Mouse (Mus musculus): ENCODE data around the gene Pcp2.

The Pcp2 gene

GRCm38 (mm10) chr8:3625445-3625844 lies at the start of gene Pcp2:
Gene Pcp2 (minus strand): TSS chr8:3625545.
- no peak for DNase-seq (ENCODE audit: low read depth)

GRCm38 (mm10) chr8:3674671-3675070 lies 49.3 kb upstream of the Pcp2 start:
- DNase-seq (ENCODE audit: low read depth), result no peak

- DNase-seq (ENCODE audit: low read depth), result peak; percentile 61
These were observed 46.7 kb upstream of the Pcp2 start, which contains the start of gene Fcor for GRCm38 (mm10) chr8:3671980-3672491. Gene Fcor (minus strand): TSS chr8:3672362.

GRCm38 (mm10) chr8:3670388-3670787 lies 45.0 kb upstream of the Pcp2 start:
- no peak for DNase-seq (ENCODE audit: low read depth)

- DNase-seq (ENCODE audit: low read depth), result no peak
These were observed 40.2 kb upstream of the Pcp2 start, which contains the start of gene Mcemp1 for GRCm38 (mm10) chr8:3665507-3665906. Gene Mcemp1 (plus strand): TSS chr8:3665754.

- no peak for DNase-seq (ENCODE audit: low read depth)
These were observed 39.1 kb upstream of the Pcp2 start for GRCm38 (mm10) chr8:3664405-3664804.

GRCm38 (mm10) chr8:3660889-3661288 lies 35.5 kb upstream of the Pcp2 start:
- no peak for DNase-seq (ENCODE audit: low read depth)

- DNase-seq (ENCODE audit: low read depth), result no peak
These were observed 31.5 kb upstream of the Pcp2 start for GRCm38 (mm10) chr8:3656725-3657381.

GRCm38 (mm10) chr8:3655526-3655925 lies 30.2 kb upstream of the Pcp2 start, which contains the start of gene Retn:
Gene Retn (plus strand): TSS chr8:3655770.
- no peak for DNase-seq (ENCODE audit: low read depth)

GRCm38 (mm10) chr8:3654726-3655508 lies 29.6 kb upstream of the Pcp2 start:
- DNase-seq (ENCODE audit: low read depth), result no peak

GRCm38 (mm10) chr8:3652845-3653244 lies 27.5 kb upstream of the Pcp2 start:
- no peak for DNase-seq (ENCODE audit: low read depth)

- no peak for DNase-seq (ENCODE audit: low read depth)
These were observed 23.6 kb upstream of the Pcp2 start for GRCm38 (mm10) chr8:3648990-3649389.

- DNase-seq (ENCODE audit: low read depth), result no peak
These were observed 22.9 kb upstream of the Pcp2 start for GRCm38 (mm10) chr8:3648268-3648667.

- DNase-seq (ENCODE audit: low read depth), result no peak
These were observed 22.2 kb upstream of the Pcp2 start for GRCm38 (mm10) chr8:3647561-3647960.

GRCm38 (mm10) chr8:3646824-3647531 lies 21.6 kb upstream of the Pcp2 start:
- no peak for DNase-seq (ENCODE audit: low read depth)

GRCm38 (mm10) chr8:3645804-3646203 lies 20.5 kb upstream of the Pcp2 start:
- DNase-seq (ENCODE audit: low read depth), result peak; percentile 72

GRCm38 (mm10) chr8:3631478-3631875 lies 6.1 kb upstream of the Pcp2 start:
- DNase-seq (ENCODE audit: low read depth), result no peak

- DNase-seq (ENCODE audit: low read depth), result peak; percentile 72
These were observed 5.5 kb upstream of the Pcp2 start, which contains the start of gene Stxbp2 for GRCm38 (mm10) chr8:3630647-3631477. Gene Stxbp2 (plus strand): TSS chr8:3630955.

GRCm38 (mm10) chr8:3628014-3628413 lies 2.7 kb upstream of the Pcp2 start:
- no peak for DNase-seq (ENCODE audit: low read depth)

- DNase-seq (ENCODE audit: low read depth), result no peak
These were observed 1.6 kb upstream of the Pcp2 start for GRCm38 (mm10) chr8:3626971-3627370.

GRCm38 (mm10) chr8:3622119-3622518 lies 3.2 kb downstream of the Pcp2 start:
- no peak for DNase-seq (ENCODE audit: low read depth)

Measured in c-Kit-positive CD71-positive TER-119-negative erythroid progenitor cells, embryonic 14.5 days (primary cell).